Mouse (Mus musculus): ENCODE measurements around the gene Fignl1. TPM values are rescaled to one million over a fixed set of nuclear protein-coding genes. Genes with fewer than 3 reads are reported as not detected.
A peak's percentile ranks its signal among the peaks of the same experiment; 100 is the strongest.

The Fignl1 gene
- polyA plus RNA-seq, 1 experiment from 2014 or later: 56.0 TPM

GRCm38 (mm10) chr11:11848467-11848866 is 39.7 kb upstream of the Fignl1 start:
- no peak for ATAC-seq (replicated peaks; ENCODE audit: extremely low read depth, insufficient read depth, low FRiP score)
- H3K27ac ChIP-seq (ENCODE audit: low read length): no peak overlapping the region
- WGBS: 82% methylated on average over 4 of the region's 4 CpGs
- no peak overlapping the region for H3K4me3 ChIP-seq (ENCODE audit: low read length)
- H3K9me3 ChIP-seq (replicated peaks; ENCODE audit: control insufficient read depth, low read length): no peaks in the 10 kb centered on the region
- H3K4me2 ChIP-seq (ENCODE audit: low read depth, low read length): no peak overlapping the region
- no peak overlapping the region for H3K9ac ChIP-seq (ENCODE audit: low read length)
- H3K27me3 ChIP-seq (ENCODE audit: control insufficient read depth, insufficient read depth, low read length): no peaks in the 10 kb centered on the region
- no peaks in the 10 kb centered on the region for H3K36me3 ChIP-seq (ENCODE audit: control insufficient read depth, insufficient read depth)
- peaks cover 24% of the 10 kb centered on the region for H3K4me1 ChIP-seq (ENCODE audit: control insufficient read depth, insufficient read depth, low read length)

DNA sequence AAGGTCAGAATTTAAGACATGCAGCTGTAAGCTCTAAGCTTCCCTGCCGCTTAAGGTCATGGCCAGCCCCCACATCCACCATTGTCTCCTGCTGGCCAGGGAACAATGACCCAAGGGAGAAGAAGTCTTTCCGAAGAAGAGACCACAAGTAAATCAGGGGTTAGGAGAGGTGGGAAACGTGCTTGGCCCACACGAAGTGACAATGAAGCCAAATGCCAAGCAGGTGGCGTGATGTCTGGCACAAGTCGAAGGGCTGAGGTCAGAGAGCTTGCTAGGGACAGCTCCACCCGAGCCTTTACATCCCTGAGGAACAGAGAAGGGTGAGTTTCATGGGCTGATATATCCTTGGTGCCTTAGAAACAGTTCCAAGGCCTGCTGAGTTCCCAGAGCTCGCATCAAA is 36.3 kb upstream of the Fignl1 start:
- Histone ChIP-seq H3K9ac (ENCODE audit: low read length) (peak overlapping the region; percentile 45), H3K4me1 (ENCODE audit: control insufficient read depth, insufficient read depth, low read length) (peaks cover 21% of the 10 kb centered on the region)
- WGBS: 73% methylated on average over 8 of the region's 8 CpGs

DNA sequence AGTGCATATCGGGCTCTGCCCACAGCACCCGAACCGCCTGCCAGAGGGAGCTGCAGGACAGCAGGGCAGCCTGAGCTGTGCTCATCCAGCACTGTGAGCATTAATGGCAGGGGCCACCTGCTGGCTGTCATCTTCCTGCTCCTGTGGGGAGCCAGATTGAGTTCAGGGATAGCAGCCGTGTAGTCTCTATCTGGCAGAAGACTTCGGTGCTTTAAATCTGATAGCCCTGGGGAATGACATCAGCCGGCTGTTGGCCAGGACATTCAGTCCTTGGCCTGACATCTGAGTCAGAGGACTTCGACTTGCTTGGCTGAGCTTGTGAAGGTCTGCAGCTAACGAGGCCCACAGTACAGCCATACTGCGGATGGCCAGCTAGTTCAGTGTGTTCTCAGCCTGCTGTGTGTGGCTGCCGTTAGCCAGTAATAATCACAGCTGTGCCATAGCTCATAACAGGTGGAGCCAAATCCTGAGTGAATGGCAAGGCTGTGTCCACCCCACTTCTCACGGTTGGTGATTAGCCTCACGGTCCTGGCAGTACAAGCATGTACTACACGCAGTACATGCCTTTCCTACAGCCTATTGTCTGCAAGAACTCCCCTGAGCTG is 35.7 kb upstream of the Fignl1 start:
- Histone ChIP-seq H3K27ac (ENCODE audit: low read length) (peak overlapping the region; percentile 83), H3K27me3 (ENCODE audit: control insufficient read depth, insufficient read depth, low read length) (no peaks in the 10 kb centered on the region), H3K9ac (ENCODE audit: low read length) (peak overlapping the region; percentile 45), H3K4me2 (ENCODE audit: low read depth, low read length) (no peak overlapping the region), H3K36me3 (ENCODE audit: control insufficient read depth, insufficient read depth) (no peaks in the 10 kb centered on the region), H3K9me3 (replicated peaks; ENCODE audit: control insufficient read depth, low read length) (no peaks in the 10 kb centered on the region), H3K4me3 (ENCODE audit: low read length) (no peak overlapping the region), H3K4me1 (ENCODE audit: control insufficient read depth, insufficient read depth, low read length) (peaks cover 19% of the 10 kb centered on the region)
- peak; percentile 89 for ATAC-seq (replicated peaks; ENCODE audit: extremely low read depth, insufficient read depth, low FRiP score)
- WGBS: 40% methylated on average over 13 of the region's 13 CpGs

More for the DNA sequence above, 36.3 kb upstream of the Fignl1 start:
- no peak overlapping the region for H3K4me2 ChIP-seq (ENCODE audit: low read depth, low read length)
- no peak for ATAC-seq (replicated peaks; ENCODE audit: extremely low read depth, insufficient read depth, low FRiP score)
- H3K9me3 ChIP-seq (replicated peaks; ENCODE audit: control insufficient read depth, low read length): no peaks in the 10 kb centered on the region
- H3K27ac ChIP-seq (ENCODE audit: low read length): peak overlapping the region; percentile 83
- H3K27me3 ChIP-seq (ENCODE audit: control insufficient read depth, insufficient read depth, low read length): no peaks in the 10 kb centered on the region
- no peaks in the 10 kb centered on the region for H3K36me3 ChIP-seq (ENCODE audit: control insufficient read depth, insufficient read depth)
- H3K4me3 ChIP-seq (ENCODE audit: low read length): no peak overlapping the region

DNA sequence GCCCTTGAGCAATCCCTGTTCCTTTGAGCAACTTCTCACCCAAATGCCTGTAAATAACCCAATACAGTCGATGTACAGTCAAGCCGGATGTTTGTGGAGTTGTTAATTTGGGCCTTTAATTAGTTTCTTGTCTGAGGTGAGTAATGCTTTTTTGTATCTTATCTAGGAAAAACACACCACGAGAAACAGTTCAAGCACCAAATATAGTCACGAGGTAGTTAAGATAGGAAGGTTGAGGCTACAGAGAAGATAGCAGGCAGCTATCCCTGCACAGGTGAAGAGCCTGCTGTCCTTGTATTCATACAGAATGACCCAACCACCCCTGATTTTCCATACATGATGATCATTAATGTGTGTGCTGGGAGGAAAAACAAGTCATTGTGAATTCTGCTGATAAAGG is 32.8 kb upstream of the Fignl1 start:
- Histone ChIP-seq H3K4me1 (ENCODE audit: control insufficient read depth, insufficient read depth, low read length) (peaks cover 33% of the 10 kb centered on the region), H3K9ac (ENCODE audit: low read length) (no peak overlapping the region)
- WGBS: 24% methylated on average over 4 of the region's 4 CpGs

GRCm38 (mm10) chr11:11840746-11841145 is 32.0 kb upstream of the Fignl1 start:
- Histone ChIP-seq H3K27me3 (ENCODE audit: control insufficient read depth, insufficient read depth, low read length) (no peaks in the 10 kb centered on the region), H3K36me3 (ENCODE audit: control insufficient read depth, insufficient read depth) (no peaks in the 10 kb centered on the region), H3K4me1 (ENCODE audit: control insufficient read depth, insufficient read depth, low read length) (peaks cover 41% of the 10 kb centered on the region), H3K9me3 (replicated peaks; ENCODE audit: control insufficient read depth, low read length) (no peaks in the 10 kb centered on the region), H3K4me2 (ENCODE audit: low read depth, low read length) (no peak overlapping the region), H3K4me3 (ENCODE audit: low read length) (no peak overlapping the region), H3K27ac (ENCODE audit: low read length) (0 out of 2 replicates have a peak overlapping the region, but pooled peaks have one; percentile 41), H3K9ac (ENCODE audit: low read length) (no peak overlapping the region)
- 45% methylated on average over 2 of the region's 2 CpGs for WGBS
- no peak for ATAC-seq (replicated peaks; ENCODE audit: extremely low read depth, insufficient read depth, low FRiP score)

More for the DNA sequence above, 32.8 kb upstream of the Fignl1 start:
- Histone ChIP-seq H3K4me2 (ENCODE audit: low read depth, low read length) (no peak overlapping the region), H3K36me3 (ENCODE audit: control insufficient read depth, insufficient read depth) (no peaks in the 10 kb centered on the region), H3K4me3 (ENCODE audit: low read length) (no peak overlapping the region), H3K9me3 (replicated peaks; ENCODE audit: control insufficient read depth, low read length) (no peaks in the 10 kb centered on the region), H3K27ac (ENCODE audit: low read length) (peak overlapping the region; percentile 41; the same call in 1 of the 2 replicates), H3K27me3 (ENCODE audit: control insufficient read depth, insufficient read depth, low read length) (no peaks in the 10 kb centered on the region)
- no peak for ATAC-seq (replicated peaks; ENCODE audit: extremely low read depth, insufficient read depth, low FRiP score)

DNA sequence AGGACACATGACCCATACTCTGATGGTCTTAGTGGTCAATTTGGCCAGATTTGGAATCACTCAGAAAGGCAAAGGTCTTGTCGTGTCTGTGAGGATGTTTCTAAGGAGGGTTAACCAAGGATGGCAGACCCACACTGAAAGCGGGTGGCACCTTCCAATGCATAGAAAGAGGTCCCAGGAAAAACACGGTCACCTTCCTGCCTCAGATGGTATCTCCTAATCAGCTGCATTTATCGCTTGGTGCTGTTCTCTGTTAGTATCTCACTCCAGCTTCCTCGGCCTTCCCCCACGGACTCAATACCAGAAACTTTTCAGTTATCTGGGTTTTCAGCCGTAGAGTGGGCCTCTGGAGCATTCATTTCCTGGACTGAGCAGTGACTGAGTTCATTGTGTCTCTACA is 31.1 kb upstream of the Fignl1 start:
- Histone ChIP-seq H3K4me3 (ENCODE audit: low read length) (no peak overlapping the region), H3K4me2 (ENCODE audit: low read depth, low read length) (no peak overlapping the region), H3K36me3 (ENCODE audit: control insufficient read depth, insufficient read depth) (no peaks in the 10 kb centered on the region), H3K27ac (ENCODE audit: low read length) (no peak overlapping the region; the same call in 1 of the 2 replicates), H3K27me3 (ENCODE audit: control insufficient read depth, insufficient read depth, low read length) (no peaks in the 10 kb centered on the region), H3K4me1 (ENCODE audit: control insufficient read depth, insufficient read depth, low read length) (peaks cover 42% of the 10 kb centered on the region), H3K9ac (ENCODE audit: low read length) (no peak overlapping the region), H3K9me3 (replicated peaks; ENCODE audit: control insufficient read depth, low read length) (no peaks in the 10 kb centered on the region)
- 65% methylated on average over 7 of the region's 7 CpGs for WGBS
- ATAC-seq (replicated peaks; ENCODE audit: extremely low read depth, insufficient read depth, low FRiP score): no peak

- H3K9ac ChIP-seq (ENCODE audit: low read length): no peak overlapping the region; the same call in 1 of the 2 replicates
- H3K27me3 ChIP-seq (ENCODE audit: control insufficient read depth, insufficient read depth, low read length): no peaks in the 10 kb centered on the region
- no peaks in the 10 kb centered on the region for H3K9me3 ChIP-seq (replicated peaks; ENCODE audit: control insufficient read depth, low read length)
- 65% methylated on average over 5 of the region's 5 CpGs for WGBS
- peak overlapping the region; percentile 86 for H3K27ac ChIP-seq (ENCODE audit: low read length)
- peaks cover 44% of the 10 kb centered on the region for H3K4me1 ChIP-seq (ENCODE audit: control insufficient read depth, insufficient read depth, low read length)
- H3K4me2 ChIP-seq (ENCODE audit: low read depth, low read length): no peak overlapping the region
- H3K36me3 ChIP-seq (ENCODE audit: control insufficient read depth, insufficient read depth): no peaks in the 10 kb centered on the region
- no peak overlapping the region for H3K4me3 ChIP-seq (ENCODE audit: low read length)
- no peak for ATAC-seq (replicated peaks; ENCODE audit: extremely low read depth, insufficient read depth, low FRiP score)
Measured at GRCm38 (mm10) chr11:11837384-11837783, 28.6 kb upstream of the Fignl1 start.

GRCm38 (mm10) chr11:11836713-11837370 is 28.1 kb upstream of the Fignl1 start:
- WGBS: 9% methylated on average over 18 of the region's 18 CpGs
- H3K9ac ChIP-seq (ENCODE audit: low read length): peak overlapping the region; percentile 70
- no peaks in the 10 kb centered on the region for H3K36me3 ChIP-seq (ENCODE audit: control insufficient read depth, insufficient read depth)
- H3K4me3 ChIP-seq (ENCODE audit: low read length): peak overlapping the region; percentile 31
- peak overlapping the region; percentile 58 for H3K4me2 ChIP-seq (ENCODE audit: low read depth, low read length)
- peaks cover 49% of the 10 kb centered on the region for H3K4me1 ChIP-seq (ENCODE audit: control insufficient read depth, insufficient read depth, low read length)
- H3K27me3 ChIP-seq (ENCODE audit: control insufficient read depth, insufficient read depth, low read length): no peaks in the 10 kb centered on the region
- H3K27ac ChIP-seq (ENCODE audit: low read length): peak overlapping the region; percentile 86
- ATAC-seq (replicated peaks; ENCODE audit: extremely low read depth, insufficient read depth, low FRiP score): peak; percentile 80
- no peaks in the 10 kb centered on the region for H3K9me3 ChIP-seq (replicated peaks; ENCODE audit: control insufficient read depth, low read length)

DNA sequence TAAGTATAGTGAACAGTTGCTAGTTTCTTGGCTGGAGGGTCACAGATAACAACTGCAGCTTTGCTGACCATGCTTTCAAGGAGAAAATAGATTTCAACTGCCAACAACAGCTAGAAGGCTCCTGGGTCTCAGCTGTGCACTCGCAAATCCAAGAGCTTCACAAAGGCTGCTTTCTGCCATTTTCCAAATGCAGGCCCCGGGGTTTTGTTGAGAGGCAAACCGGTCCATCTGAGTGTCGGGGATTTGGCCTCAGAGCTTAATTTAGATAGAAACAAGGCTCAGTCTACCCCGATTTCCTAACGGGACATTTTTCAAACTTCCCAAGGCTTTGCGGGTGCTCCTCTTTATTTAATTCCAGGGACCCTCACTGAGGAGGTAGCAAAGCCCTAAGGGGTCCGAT is 27.5 kb upstream of the Fignl1 start:
- no peaks in the 10 kb centered on the region for H3K36me3 ChIP-seq (ENCODE audit: control insufficient read depth, insufficient read depth)
- 16% methylated on average over 8 of the region's 8 CpGs for WGBS
- peak overlapping the region; percentile 86 for H3K27ac ChIP-seq (ENCODE audit: low read length)
- no peaks in the 10 kb centered on the region for H3K9me3 ChIP-seq (replicated peaks; ENCODE audit: control insufficient read depth, low read length)
- ATAC-seq (replicated peaks; ENCODE audit: extremely low read depth, insufficient read depth, low FRiP score): no peak
- peak overlapping the region; percentile 70 for H3K9ac ChIP-seq (ENCODE audit: low read length)
- peaks cover 47% of the 10 kb centered on the region for H3K4me1 ChIP-seq (ENCODE audit: control insufficient read depth, insufficient read depth, low read length)
- H3K4me3 ChIP-seq (ENCODE audit: low read length): peak overlapping the region; percentile 31
- no peaks in the 10 kb centered on the region for H3K27me3 ChIP-seq (ENCODE audit: control insufficient read depth, insufficient read depth, low read length)
- peak overlapping the region; percentile 58 for H3K4me2 ChIP-seq (ENCODE audit: low read depth, low read length)
